Mouse (Mus musculus) C2C12 (cell line): ENCODE data around the gene H1fnt. TPM values are rescaled to one million over a fixed set of nuclear protein-coding genes. Genes with fewer than 3 reads are reported as not detected.

Source experiments
- H3K27me3 ChIP-seq: one replicate; pipeline ENCODE4 v1.6.1; 2011; ENCODE audit not compliant: control insufficient read depth, insufficient read depth, insufficient read length
- H3K36me3 ChIP-seq: one replicate; pipeline ENCODE4 v1.6.1; 2011; ENCODE audit not compliant: control insufficient read depth, insufficient read depth
- H3K4me3 ChIP-seq: one replicate; pipeline ENCODE4 v1.5.1; 2011; ENCODE audit warnings: mild to moderate bottlenecking, control low read depth; ENCODE audit not compliant: poor library complexity, insufficient read depth, severe bottlenecking
- H3K79me2 ChIP-seq: one replicate; pipeline ENCODE4 v1.6.1; 2011; ENCODE audit not compliant: control insufficient read depth, insufficient read depth
- H3K79me3 ChIP-seq: one replicate; pipeline ENCODE4 v1.6.1; 2011; ENCODE audit warnings: low read depth, control low read depth
- H3ac ChIP-seq: one replicate; pipeline ENCODE3; 2011; ENCODE audit warnings: low read depth; ENCODE audit not compliant: control insufficient read depth, insufficient read length
- CEBPB ChIP-seq: IDR thresholded peaks from one replicate; pipeline ENCODE4 v1.6.1; 2011; ENCODE audit warnings: low read depth, mild to moderate bottlenecking, control low read depth, moderate library complexity
- CTCF ChIP-seq: IDR thresholded peaks from one replicate; pipeline ENCODE4 v1.5.1; 2011; ENCODE audit not compliant: control insufficient read depth, insufficient read depth, insufficient read length
- FOSL1 ChIP-seq: IDR thresholded peaks from one replicate; pipeline ENCODE4 v1.8.0; 2011; ENCODE audit warnings: mild to moderate bottlenecking, low read length; ENCODE audit not compliant: poor library complexity, insufficient read depth, severe bottlenecking
- MAX ChIP-seq: IDR thresholded peaks from one replicate; pipeline ENCODE4 v1.6.1; 2011; ENCODE audit warnings: mild to moderate bottlenecking, control low read depth
- MYOD1 ChIP-seq: IDR thresholded peaks from one replicate; pipeline ENCODE4 v1.6.1; 2011; ENCODE audit warnings: low read depth; ENCODE audit not compliant: control insufficient read depth, insufficient read length
- MYOG ChIP-seq: IDR thresholded peaks from one replicate; pipeline ENCODE4 v1.6.1; 2011; ENCODE audit not compliant: control insufficient read depth, insufficient read length; ENCODE audit errors: extremely low read depth
- USF1 ChIP-seq: IDR thresholded peaks from one replicate; pipeline ENCODE4 v1.6.1; 2011; ENCODE audit warnings: low read depth, mild to moderate bottlenecking, control low read depth, moderate library complexity
- polyA plus RNA-seq: library from polyadenylated mRNA; unstranded; fragments of >200 nt; fragmentation: generic; extraction: Trizol; gene quantifications from one replicate; pipeline ENCODE4 v1.2.1, GENCODE M21; 2012; ENCODE audit warnings: missing spikeins

Gene H1fnt
- polyA plus RNA-seq, 1 experiment: not detected

GRCm38 (mm10) chr15:98256271-98256670 is 822 bp downstream of the H1fnt start:
- no peaks in the 10 kb centered on the region for H3K79me2 ChIP-seq
- peaks cover 6% of the 10 kb centered on the region for H3K27me3 ChIP-seq
- H3K4me3 ChIP-seq: no peak overlapping the region
- no peak for TF ChIP-seq USF1
- no peak for TF ChIP-seq CTCF
- no peak for TF ChIP-seq CEBPB
- no peak for TF ChIP-seq FOSL1
- TF ChIP-seq MAX: no peak
- no peak for TF ChIP-seq MYOD1
- no peak for TF ChIP-seq MYOG
- H3K36me3 ChIP-seq: no peaks in the 10 kb centered on the region
- no peak overlapping the region for H3ac ChIP-seq
- H3K79me3 ChIP-seq: no peaks in the 10 kb centered on the region

- Histone ChIP-seq H3K4me3 (no peak overlapping the region), H3ac (no peak overlapping the region), H3K27me3 (peaks cover 29% of the 10 kb centered on the region), H3K79me2 (no peaks in the 10 kb centered on the region), H3K79me3 (no peaks in the 10 kb centered on the region), H3K36me3 (no peaks in the 10 kb centered on the region)
- TF ChIP-seq FOSL1 (no peak), MYOG (no peak), MAX (no peak), CTCF (no peak), USF1 (no peak), CEBPB (no peak), MYOD1 (no peak)
These were observed 21.7 kb downstream of the H1fnt start for GRCm38 (mm10) chr15:98235442-98235841.

- Histone ChIP-seq H3K79me3 (no peaks in the 10 kb centered on the region), H3K36me3 (no peaks in the 10 kb centered on the region), H3K27me3 (peaks cover 31% of the 10 kb centered on the region), H3K4me3 (no peak within 1 kb of the TSS), H3ac (no peak within 1 kb of the TSS), H3K79me2 (no peaks in the 10 kb centered on the region)
- TF ChIP-seq USF1: no peak
These were observed 22.7 kb downstream of the H1fnt start, which contains the start of gene Olfr286 for GRCm38 (mm10) chr15:98234350-98234749. TSS of gene Olfr286 (minus strand) at chr15:98234450.

- no peak overlapping the region for H3K4me3 ChIP-seq
- TF ChIP-seq FOSL1 (no peak), MYOG (no peak), MAX (no peak), USF1 (no peak), CTCF (no peak), MYOD1 (no peak), CEBPB (no peak)
- no peaks in the 10 kb centered on the region for H3K79me3 ChIP-seq
- peaks cover 30% of the 10 kb centered on the region for H3K27me3 ChIP-seq
- no peak overlapping the region for H3ac ChIP-seq
- H3K36me3 ChIP-seq: no peaks in the 10 kb centered on the region
- H3K79me2 ChIP-seq: no peaks in the 10 kb centered on the region
These were observed 31.0 kb downstream of the H1fnt start for GRCm38 (mm10) chr15:98226096-98226495.

GRCm38 (mm10) chr15:98225610-98226009 is 31.5 kb downstream of the H1fnt start:
- H3K79me3 ChIP-seq: no peaks in the 10 kb centered on the region
- TF ChIP-seq FOSL1 (no peak), MAX (no peak), MYOG (no peak), USF1 (no peak), CEBPB (no peak), CTCF (no peak), MYOD1 (no peak)
- no peak overlapping the region for H3ac ChIP-seq
- peaks cover 29% of the 10 kb centered on the region for H3K27me3 ChIP-seq
- H3K36me3 ChIP-seq: no peaks in the 10 kb centered on the region
- H3K79me2 ChIP-seq: no peaks in the 10 kb centered on the region
- no peak overlapping the region for H3K4me3 ChIP-seq

- no peak overlapping the region for H3ac ChIP-seq
- peaks cover 13% of the 10 kb centered on the region for H3K27me3 ChIP-seq
- no peak overlapping the region for H3K4me3 ChIP-seq
- TF ChIP-seq CTCF (no peak), FOSL1 (no peak), CEBPB (no peak), MYOD1 (no peak), MAX (no peak), USF1 (no peak), MYOG (no peak)
- H3K36me3 ChIP-seq: no peaks in the 10 kb centered on the region
- H3K79me2 ChIP-seq: no peaks in the 10 kb centered on the region
- H3K79me3 ChIP-seq: no peaks in the 10 kb centered on the region
These were observed 34.7 kb downstream of the H1fnt start for GRCm38 (mm10) chr15:98222377-98222776.
